Comparison of ENCODE assay signal across 15 mouse cellular contexts in genomic region chr7:67029481-67029880, GRCm38 (mm10).
A peak's percentile ranks its signal among the peaks of the same experiment; 100 is the strongest.
DNase-seq lines count a peak whose midpoint lies in the region.
"Had no signal": no experiment of that assay in that cellular context is flagged by ENCODE, and none has a peak within 500 bp of the region (broad histone marks: within the 10 kb centered on the region; RNA-seq: fewer than 3 reads in every experiment).

No protein-coding gene starts in this region.

- H3K9me3 ChIP-seq in heart, embryonic 10.5 days = no peaks in the 10 kb centered on the region

- H3K27ac ChIP-seq in heart, embryonic 10.5 days = no peak overlapping the region

- DNase-seq in heart, adult 11 months = peak; percentile 75
- DNase-seq in heart, postnatal 10 days = no peak
- DNase-seq in heart, embryonic 10.5 days (ENCODE audit: low spot score) = peak; percentile 61
- DNase-seq in heart, postnatal 25 days (ENCODE audit: low spot score) = no peak
- DNase-seq: adrenal gland, adult 2 months; adrenal gland, adult 8-10 months; adrenal gland, postnatal 10 days; adrenal gland, postnatal 14 days; adrenal gland, postnatal 25 days; adrenal gland, postnatal 36 days; B cell, adult 2 months; cerebellum, adult 11 months; cerebellum, adult 11-12 months; cerebellum, adult 18-20 months had no signal

- H3K36me3 ChIP-seq in heart, embryonic 10.5 days = no peaks in the 10 kb centered on the region
- H3K36me3 ChIP-seq: G1E had no signal

- intact Hi-C loops in heart, postnatal 10 days (cut with DNase I) = no loop called here
- intact Hi-C loops in heart, postnatal 25 days (cut with DNase I) = no loop called here

- H3K4me3 ChIP-seq in heart, embryonic 10.5 days = no peak overlapping the region

- WGBS in heart, embryonic 10.5 days = 89% methylated on average over 14 of the region's 14 CpGs

- H3K4me1 ChIP-seq in heart, embryonic 10.5 days = peaks cover 42% of the 10 kb centered on the region

- no peaks in the 10 kb centered on the region for H3K27me3 ChIP-seq in heart, embryonic 10.5 days (ENCODE audit: insufficient read depth, poor library complexity, severe bottlenecking)

Comparison
In these comparisons a context has a peak if more than half of its experiments do, and no peak if none do; other contexts are left out.
1. DNase-seq: peak in heart, adult 11 months (single experiment) and heart, embryonic 10.5 days (single experiment); none in heart, postnatal 10 days (0 of 2) and heart, postnatal 25 days (single experiment).